Mouse (Mus musculus) midbrain, embryonic 10.5 days (tissue): ENCODE data around the gene Serpinb9. TPM values are rescaled to one million over a fixed set of nuclear protein-coding genes. Genes with fewer than 3 reads are reported as not detected.
"Not testable (repeated sequence)": the region's sequence is repeated elsewhere in the genome, so short reads cannot be mapped to it uniquely, and the experiment has no call there.

Experiments
- DNase-seq: peaks from one replicate; pipeline ENCODE4 v3.0.0-alpha.2; 2017; ENCODE audit warnings: low spot score
- H3K27ac ChIP-seq: fragments of 300-500 bp; sonication (generic); replicated peaks from 2 replicates; pipeline ENCODE4 v1.5.1; 2016; ENCODE audit warnings: mild to moderate bottlenecking
- H3K27me3 ChIP-seq: fragments of 300-500 bp; sonication (generic); 2 replicates; pipeline ENCODE4 v1.6.1; 2016; ENCODE audit warnings: low read depth, mild to moderate bottlenecking; ENCODE audit not compliant: poor library complexity, severe bottlenecking
- H3K36me3 ChIP-seq: fragments of 300-500 bp; sonication (generic); 2 replicates; pipeline ENCODE4 v1.6.1; 2016; ENCODE audit warnings: mild to moderate bottlenecking, moderate library complexity
- H3K4me1 ChIP-seq: fragments of 300-500 bp; sonication (generic); 2 replicates; pipeline ENCODE4 v1.6.1; 2016
- H3K4me3 ChIP-seq: fragments of 300-500 bp; sonication (generic); 2 replicates; pipeline ENCODE4 v1.5.1; 2016; ENCODE audit warnings: mild to moderate bottlenecking, moderate library complexity
- H3K9me3 ChIP-seq: fragments of 300-500 bp; sonication (generic); replicated peaks from 2 replicates; pipeline ENCODE4 v1.6.1; 2016; ENCODE audit warnings: mild to moderate bottlenecking
- WGBS: fragments of 180-500 bp; shearing (Covaris S2); methylation state at CpG from one replicate; pipeline ENCODE4 v1.1.7; 2016; 5-methylcytosine and 5-hydroxymethylcytosine counted together
- polyA plus RNA-seq: library from polyadenylated mRNA; unstranded; fragments of >200 nt; fragmentation: Nextera tagmentation; extraction: Ambion mirVana; gene quantifications from 2 replicates; pipeline ENCODE4 v1.2.1, GENCODE M21; 2016

Gene Serpinb9
- polyA plus RNA-seq, 1 experiment from 2014 or later: 0.80 TPM

DNA sequence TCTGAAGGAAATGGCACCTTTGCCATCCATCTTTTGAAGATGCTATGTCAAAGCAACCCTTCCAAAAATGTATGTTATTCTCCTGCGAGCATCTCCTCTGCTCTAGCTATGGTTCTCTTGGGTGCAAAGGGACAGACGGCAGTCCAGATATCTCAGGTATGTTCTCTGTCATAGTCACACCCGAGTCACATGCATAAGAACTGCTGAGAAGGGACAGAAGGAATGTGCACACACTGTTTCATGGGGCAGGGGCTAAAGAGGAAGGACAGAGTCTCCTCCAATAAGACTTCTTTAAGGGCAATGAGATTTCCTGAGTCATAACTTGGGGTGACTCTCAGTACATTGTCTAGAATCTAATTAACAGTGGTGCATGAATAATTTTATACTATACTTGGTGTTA lies 3.5 kb downstream of the Serpinb9 start:
- Histone ChIP-seq H3K4me1 (peaks cover 8% of the 10 kb centered on the region), H3K36me3 (no peaks in the 10 kb centered on the region), H3K27ac (no peak overlapping the region), H3K9me3 (no peaks in the 10 kb centered on the region), H3K27me3 (no peaks in the 10 kb centered on the region), H3K4me3 (no peak overlapping the region)
- WGBS: 86% methylated on average over 3 of the region's 3 CpGs
- DNase-seq: no peak

DNA sequence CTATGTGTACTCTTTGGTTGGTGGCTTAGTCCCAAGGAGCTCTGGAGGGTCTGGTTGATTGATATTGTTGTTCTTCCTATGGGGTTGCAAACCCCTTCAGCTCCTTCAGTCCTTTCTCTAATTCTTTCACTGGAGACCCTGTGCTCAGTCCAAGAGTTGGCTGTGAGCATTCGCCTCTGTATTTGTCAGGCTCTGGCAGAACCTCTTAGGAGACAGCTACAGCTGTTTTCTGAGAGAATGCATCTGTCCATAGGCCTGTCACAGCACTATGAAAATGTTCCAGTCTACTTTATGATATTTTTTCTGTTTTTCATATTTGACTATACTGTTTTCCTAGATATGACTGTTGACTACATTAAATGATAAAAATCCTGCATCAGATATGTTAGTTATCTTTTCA lies 9.3 kb downstream of the Serpinb9 start:
- H3K27me3 ChIP-seq: no peaks in the 10 kb centered on the region

DNA sequence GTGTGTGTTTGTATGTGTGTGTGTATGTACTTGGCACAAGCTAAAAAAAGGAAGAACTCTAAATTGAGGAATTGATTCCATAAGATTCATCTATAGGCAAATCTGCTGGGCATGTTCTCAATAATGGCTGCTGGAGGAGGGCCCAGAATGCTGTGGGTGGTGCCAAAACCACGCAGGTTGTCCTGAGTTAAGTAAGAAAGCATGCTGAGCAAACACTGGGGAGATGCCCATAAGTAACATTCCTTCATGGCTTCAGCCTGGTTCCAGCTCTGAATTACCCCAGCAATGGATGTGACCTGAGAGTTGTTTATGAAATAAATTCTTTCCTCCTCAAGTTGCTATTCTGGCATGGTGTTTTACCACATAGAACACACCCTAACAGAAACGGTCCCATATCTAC lies 10.2 kb downstream of the Serpinb9 start:
- no peak for DNase-seq
- H3K36me3 ChIP-seq: no peaks in the 10 kb centered on the region

More for the DNA sequence above, 9.3 kb downstream of the Serpinb9 start:
- H3K9me3 ChIP-seq: no peaks in the 10 kb centered on the region
- no peaks in the 10 kb centered on the region for H3K4me1 ChIP-seq
- H3K27ac ChIP-seq: no peak overlapping the region
- DNase-seq: no peak
- H3K4me3 ChIP-seq: no peak overlapping the region
- no peaks in the 10 kb centered on the region for H3K36me3 ChIP-seq
- 79% methylated on average over 1 of the region's 1 CpGs for WGBS

DNA sequence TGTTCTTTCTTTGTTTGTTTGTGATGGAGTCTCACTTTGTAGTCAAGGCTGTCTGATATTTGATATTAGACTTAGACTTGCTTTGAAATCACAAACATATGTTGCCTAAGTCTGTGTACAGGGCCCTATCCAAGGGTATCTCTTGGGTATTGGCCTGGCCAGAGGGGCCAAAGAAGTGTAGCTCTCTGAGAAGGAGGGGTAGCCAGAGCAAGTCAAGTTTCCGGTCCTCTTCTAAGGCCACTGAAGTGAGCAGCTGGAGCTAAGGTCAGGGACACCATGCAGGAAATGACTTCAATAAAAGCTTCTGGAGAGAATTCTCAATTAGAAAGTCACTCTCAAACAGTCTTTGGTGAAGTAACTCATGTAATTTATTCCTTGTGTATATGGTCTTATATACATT lies 19.3 kb downstream of the Serpinb9 start:
- no peaks in the 10 kb centered on the region for H3K4me1 ChIP-seq
- H3K9me3 ChIP-seq: peaks cover 10% of the 10 kb centered on the region; the same call in 1 of the 2 replicates
- no peak overlapping the region for H3K27ac ChIP-seq
- H3K36me3 ChIP-seq: no peaks in the 10 kb centered on the region
- no peak overlapping the region for H3K4me3 ChIP-seq
- WGBS: 80% methylated on average over 1 of the region's 1 CpGs
- no peaks in the 10 kb centered on the region for H3K27me3 ChIP-seq
- no peak for DNase-seq

More for the DNA sequence above, 10.2 kb downstream of the Serpinb9 start:
- Histone ChIP-seq H3K4me3 (no peak overlapping the region), H3K27ac (no peak overlapping the region), H3K4me1 (no peaks in the 10 kb centered on the region), H3K27me3 (no peaks in the 10 kb centered on the region), H3K9me3 (no peaks in the 10 kb centered on the region)
- WGBS: 69% methylated on average over 2 of the region's 2 CpGs

DNA sequence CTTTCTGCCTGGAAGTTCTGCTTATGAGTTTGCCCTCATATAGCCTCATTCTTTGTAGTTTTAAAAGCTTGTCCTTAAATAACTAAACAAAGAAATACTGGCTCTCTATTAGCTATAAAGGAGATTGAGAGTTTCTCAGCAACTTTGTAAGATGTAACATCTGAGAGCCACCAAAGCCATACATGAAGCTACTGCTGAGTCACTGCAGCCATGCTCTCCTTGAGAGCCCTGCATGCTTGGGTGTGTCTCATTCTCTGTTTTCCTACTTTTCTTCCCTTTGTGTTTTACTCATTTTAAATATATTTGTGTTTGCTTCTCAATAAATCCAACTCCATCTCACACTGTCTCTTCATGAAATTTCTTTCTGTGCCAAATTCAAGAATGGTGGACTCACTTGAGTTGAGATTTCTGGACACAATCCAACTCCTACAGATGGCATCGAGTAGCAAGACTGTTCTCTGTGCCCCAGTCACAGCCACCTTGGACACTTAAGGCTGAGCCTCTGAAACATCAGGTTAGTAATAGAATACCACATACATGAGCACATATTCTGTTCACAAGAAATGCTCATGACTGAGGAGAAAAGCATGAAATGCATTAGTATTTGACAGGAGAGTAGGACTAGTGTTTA lies 23.5 kb downstream of the Serpinb9 start:
- no peak overlapping the region for H3K4me3 ChIP-seq
- no peak overlapping the region for H3K27ac ChIP-seq
- H3K36me3 ChIP-seq: no peaks in the 10 kb centered on the region
- H3K9me3 ChIP-seq: no peaks in the 10 kb centered on the region
- DNase-seq: no peak
- H3K27me3 ChIP-seq: no peaks in the 10 kb centered on the region
- no peaks in the 10 kb centered on the region for H3K4me1 ChIP-seq
- 93% methylated on average over 1 of the region's 1 CpGs for WGBS

DNA sequence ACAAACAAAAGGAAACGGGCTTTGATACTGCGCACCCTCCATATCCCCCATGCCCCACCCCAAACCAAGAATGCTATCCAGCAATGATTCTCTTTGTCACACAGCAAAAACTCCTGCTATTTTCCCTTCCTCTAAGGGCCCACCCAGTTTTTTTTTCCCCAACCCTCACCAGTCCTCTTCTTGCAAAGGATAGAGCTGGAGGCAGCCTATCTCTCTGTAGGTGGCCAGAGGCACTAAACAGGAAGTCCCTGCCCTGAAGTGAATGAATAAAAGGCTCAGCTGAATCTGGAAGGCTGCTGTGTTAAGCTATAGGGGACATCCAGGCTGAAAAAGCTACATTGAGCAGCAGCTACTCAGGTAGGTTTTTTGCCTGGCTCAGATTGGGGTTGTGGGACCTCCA lies 24.2 kb downstream of the Serpinb9 start, which contains the start of gene Serpinb9b:
Gene Serpinb9b, plus strand, starts transcription at position 173 of the 400 bp plus-strand sequence.
- Histone ChIP-seq H3K9me3 (no peaks in the 10 kb centered on the region), H3K27ac (no peak within 1 kb of the TSS), H3K36me3 (no peaks in the 10 kb centered on the region), H3K4me1 (no peaks in the 10 kb centered on the region), H3K27me3 (no peaks in the 10 kb centered on the region), H3K4me3 (no peak within 1 kb of the TSS)
- WGBS: 80% methylated on average over 2 of the region's 2 CpGs
- DNase-seq: no peak

DNA sequence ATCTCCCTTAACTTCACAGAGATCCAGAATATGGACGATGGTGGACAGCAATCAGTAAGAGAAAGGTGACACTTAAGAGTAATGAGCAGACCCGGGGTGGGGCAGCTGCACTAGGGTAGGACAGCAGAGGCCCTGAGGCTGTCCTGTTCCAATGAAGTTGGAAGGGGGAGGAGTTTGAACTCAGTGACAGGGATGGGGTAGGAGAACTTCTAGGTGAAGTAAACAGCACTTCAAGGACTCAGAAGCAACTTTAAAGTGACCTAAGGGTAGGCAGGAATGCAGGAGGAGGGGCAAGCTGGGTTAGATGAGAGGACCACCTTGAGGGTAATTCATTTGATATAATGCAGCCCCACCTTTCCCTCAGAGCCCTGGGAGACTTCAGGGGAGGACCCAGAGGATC lies 25.1 kb downstream of the Serpinb9 start:
- Histone ChIP-seq H3K27me3 (no peaks in the 10 kb centered on the region), H3K9me3 (no peaks in the 10 kb centered on the region), H3K27ac (no peak overlapping the region), H3K4me1 (no peaks in the 10 kb centered on the region), H3K36me3 (no peaks in the 10 kb centered on the region), H3K4me3 (no peak overlapping the region)
- DNase-seq: no peak
- WGBS: 66% methylated on average over 2 of the region's 2 CpGs

DNA sequence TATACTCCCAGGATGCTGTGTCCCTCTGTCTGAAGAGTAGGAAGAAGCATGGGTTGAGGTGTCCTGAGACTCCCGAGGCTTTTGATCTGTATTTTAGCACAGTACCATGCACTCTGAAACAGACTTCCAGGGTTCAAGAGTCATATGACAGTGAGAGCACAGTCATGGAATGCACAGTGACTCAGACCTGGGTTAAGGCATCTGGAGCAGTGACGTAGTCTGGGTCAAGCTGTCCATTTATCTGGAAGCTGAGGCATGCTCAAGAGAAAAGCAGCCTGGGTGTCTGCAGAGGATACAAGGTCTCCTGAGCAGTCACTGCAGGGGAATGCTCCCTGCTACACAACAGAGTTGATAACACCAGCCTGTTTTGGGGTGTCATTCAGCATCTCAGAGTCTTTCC lies 25.5 kb downstream of the Serpinb9 start:
- Histone ChIP-seq H3K9me3 (no peaks in the 10 kb centered on the region), H3K27ac (no peak overlapping the region), H3K27me3 (no peaks in the 10 kb centered on the region), H3K4me1 (no peaks in the 10 kb centered on the region), H3K36me3 (no peaks in the 10 kb centered on the region), H3K4me3 (no peak overlapping the region)
- DNase-seq: no peak
- 82% methylated on average over 2 of the region's 2 CpGs for WGBS

DNA sequence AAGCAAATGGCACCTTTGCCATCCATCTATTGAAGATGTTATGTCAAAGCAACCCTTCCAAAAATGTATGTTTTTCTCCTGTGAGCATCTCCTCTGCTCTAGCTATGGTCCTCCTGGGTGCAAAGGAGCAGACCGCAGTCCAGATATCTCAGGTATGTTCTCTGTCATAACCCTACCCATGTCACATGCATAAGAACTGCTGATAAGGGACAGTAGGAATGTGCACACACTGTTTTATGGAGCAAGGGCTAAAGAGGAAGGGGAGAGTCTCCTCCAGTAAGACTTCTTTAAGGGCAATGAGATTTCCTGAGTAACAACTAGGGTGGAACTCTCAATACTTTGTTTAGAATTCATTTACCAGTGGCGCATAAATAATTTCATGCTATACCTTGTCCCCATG lies 26.4 kb downstream of the Serpinb9 start:
- not testable (repeated sequence) for H3K9me3 ChIP-seq, H3K4me1 ChIP-seq, DNase-seq, H3K27me3 ChIP-seq, H3K4me3 ChIP-seq, H3K27ac ChIP-seq, H3K36me3 ChIP-seq
- WGBS: 93% methylated on average over 2 of the region's 2 CpGs

DNA sequence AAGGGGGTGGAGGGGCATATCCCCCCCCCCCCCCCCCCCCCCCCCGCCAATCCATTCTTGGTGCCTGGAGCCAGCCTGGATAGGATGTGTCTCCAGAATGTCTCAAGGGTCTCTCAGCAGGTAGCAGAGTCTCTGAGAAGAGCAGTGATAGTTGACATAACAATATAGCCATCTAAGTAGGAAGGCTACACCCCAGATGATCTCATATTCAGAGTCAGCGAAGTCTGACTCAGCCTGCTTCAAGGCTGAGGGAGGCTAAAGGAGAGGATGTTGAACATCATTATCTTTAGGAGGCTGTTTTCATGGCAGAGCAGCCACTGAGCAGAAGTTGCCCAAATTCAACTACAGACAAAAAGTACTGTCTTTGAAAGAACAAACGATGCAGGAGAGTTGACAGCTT lies 27.2 kb downstream of the Serpinb9 start:
- H3K36me3 ChIP-seq: no peaks in the 10 kb centered on the region
- no peaks in the 10 kb centered on the region for H3K4me1 ChIP-seq
- no peak overlapping the region for H3K27ac ChIP-seq
- H3K27me3 ChIP-seq: no peaks in the 10 kb centered on the region
- H3K4me3 ChIP-seq: no peak overlapping the region
- DNase-seq: no peak
- H3K9me3 ChIP-seq: no peaks in the 10 kb centered on the region
- WGBS: 92% methylated on average over 2 of the region's 3 CpGs

DNA sequence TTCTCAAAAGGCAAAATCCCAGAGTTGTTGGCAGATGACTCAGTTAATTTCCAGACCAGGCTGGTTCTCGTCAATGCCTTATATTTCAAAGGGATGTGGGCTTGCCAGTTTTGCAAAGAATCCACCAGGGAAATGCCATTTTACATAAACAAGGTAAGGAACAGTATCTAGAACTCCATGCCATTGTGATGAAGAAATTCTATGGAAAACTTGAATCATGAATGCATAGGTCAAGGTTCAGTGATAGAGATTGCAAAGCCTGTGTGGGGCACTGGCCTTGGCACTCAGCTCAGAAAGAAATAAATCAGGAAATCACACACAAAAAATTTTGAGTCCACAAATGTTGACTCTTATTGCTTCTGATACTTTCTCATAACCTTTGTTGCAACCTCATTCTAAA lies 32.5 kb downstream of the Serpinb9 start:
- Histone ChIP-seq H3K27ac (no peak overlapping the region), H3K27me3 (no peaks in the 10 kb centered on the region), H3K36me3 (no peaks in the 10 kb centered on the region), H3K4me3 (no peak overlapping the region), H3K9me3 (no peaks in the 10 kb centered on the region), H3K4me1 (no peaks in the 10 kb centered on the region)
- DNase-seq: no peak
- WGBS: 87% methylated on average over 1 of the region's 1 CpGs

DNA sequence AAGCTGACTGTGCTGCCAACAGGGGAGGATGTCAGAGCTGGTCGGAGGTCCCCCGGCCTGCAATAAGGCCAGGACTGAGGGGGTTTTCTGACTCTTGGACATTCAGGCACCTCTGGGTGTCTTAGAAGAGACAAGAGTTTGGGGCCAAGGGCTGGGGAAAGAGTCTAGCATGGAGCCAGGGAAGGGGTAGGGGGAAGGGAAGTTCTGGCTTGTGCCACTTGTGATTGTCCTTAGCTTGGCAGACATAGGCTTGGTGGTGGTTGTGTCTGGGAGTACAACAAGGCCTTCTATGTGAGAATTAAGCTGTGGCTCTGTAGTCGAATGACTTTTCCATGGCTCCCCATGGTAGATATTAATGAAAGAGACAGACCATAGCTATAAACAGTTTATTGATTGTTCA lies 40.5 kb downstream of the Serpinb9 start:
- 90% methylated on average over 3 of the region's 3 CpGs for WGBS
- Histone ChIP-seq H3K36me3 (no peaks in the 10 kb centered on the region), H3K9me3 (no peaks in the 10 kb centered on the region; the same call in 1 of the 2 replicates), H3K27ac (no peak overlapping the region), H3K4me3 (no peak overlapping the region), H3K4me1 (no peaks in the 10 kb centered on the region), H3K27me3 (no peaks in the 10 kb centered on the region)
- DNase-seq: no peak

DNA sequence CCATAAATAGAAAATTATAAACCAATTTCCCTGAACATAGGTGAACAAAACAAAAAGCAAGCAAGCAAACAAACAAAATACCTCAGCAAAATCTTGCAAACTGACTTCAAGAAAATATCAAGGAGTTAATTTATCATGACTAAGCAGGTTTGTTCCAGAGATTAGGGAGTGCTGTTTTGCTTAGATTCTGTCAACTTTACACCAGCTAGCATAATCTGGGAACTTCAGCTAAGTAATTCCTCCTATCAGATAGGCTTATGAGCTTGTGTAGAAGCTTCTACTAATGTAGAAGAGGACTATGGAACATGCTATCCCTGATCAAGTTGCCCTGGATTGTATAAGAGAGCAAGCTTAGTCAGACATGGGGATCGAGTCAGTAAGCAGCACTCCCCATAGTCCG lies 44.2 kb downstream of the Serpinb9 start:
- Histone ChIP-seq H3K27ac (no peak overlapping the region), H3K27me3 (no peaks in the 10 kb centered on the region), H3K4me3 (no peak overlapping the region), H3K36me3 (no peaks in the 10 kb centered on the region), H3K9me3 (no peaks in the 10 kb centered on the region; the same call in 1 of the 2 replicates), H3K4me1 (no peaks in the 10 kb centered on the region)
- no peak for DNase-seq
- 90% methylated on average over 2 of the region's 2 CpGs for WGBS

DNA sequence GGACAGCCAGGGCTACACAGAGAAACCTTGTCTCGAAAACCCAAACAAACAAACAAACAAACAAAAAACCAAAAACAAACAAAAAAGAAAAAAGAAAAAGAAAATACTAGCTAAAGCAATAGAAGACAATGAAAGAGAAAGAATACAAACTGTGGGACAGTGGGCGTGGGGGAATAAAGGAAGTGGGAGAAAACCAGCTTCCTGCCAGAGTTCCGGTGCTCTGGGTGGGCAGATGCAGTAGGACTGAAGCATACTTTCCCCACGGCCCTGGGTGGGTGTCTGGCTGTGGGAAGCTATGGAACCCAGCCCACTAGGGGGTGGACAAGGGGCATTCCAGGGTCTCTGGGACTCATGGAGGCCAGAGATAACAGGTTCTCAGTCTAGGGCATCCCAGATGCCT lies 45.1 kb downstream of the Serpinb9 start:
- Histone ChIP-seq H3K4me3 (no peak overlapping the region), H3K4me1 (no peaks in the 10 kb centered on the region), H3K9me3 (no peaks in the 10 kb centered on the region), H3K27ac (no peak overlapping the region), H3K27me3 (no peaks in the 10 kb centered on the region), H3K36me3 (no peaks in the 10 kb centered on the region)
- no peak for DNase-seq
- WGBS: 91% methylated on average over 4 of the region's 4 CpGs
